Mouse (Mus musculus): Measurements from ENCODE around the gene Ptov1.

DNA sequence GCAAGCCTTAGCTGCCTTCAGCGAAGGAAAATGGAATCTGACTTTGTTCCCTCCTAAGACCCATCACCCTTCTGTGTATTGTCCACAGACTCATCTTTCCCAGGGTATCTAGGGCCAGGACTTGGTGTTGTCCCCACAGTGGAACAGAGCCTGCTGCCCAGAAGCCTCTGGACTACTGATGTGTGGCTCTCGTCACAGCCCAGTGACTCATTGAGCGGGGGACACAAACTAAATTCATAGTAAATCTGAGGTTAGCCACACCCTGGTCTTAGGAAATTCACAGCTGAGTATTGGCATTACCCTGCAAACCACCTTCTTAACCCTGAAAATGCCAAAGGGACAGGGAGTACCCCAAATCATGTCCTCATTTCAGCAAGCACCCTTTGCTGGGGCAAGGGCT is 42.8 kb downstream of the Ptov1 start:
- TF ChIP-seq CTCF (IDR thresholded peaks at IDR 0.05), result no peak
- no peak for TF ChIP-seq EP300 (IDR thresholded peaks at IDR 0.05)
